Mouse (Mus musculus) myocyte (in vitro differentiated cells): ENCODE measurements at regions not wholly inside any gene's neighbourhood (a gene's known extent, or its start where the extent isn't known, plus 50 kb on each side); places are given as distances from the start of the nearest gene placed in this dataset.

Experiments used
- E2F4 ChIP-seq: IDR thresholded peaks from one replicate; pipeline ENCODE4 v1.6.1; 2011; ENCODE audit warnings: mild to moderate bottlenecking, control low read depth, moderate library complexity; ENCODE audit not compliant: insufficient read depth
- MYOG ChIP-seq, 3 experiments: IDR thresholded peaks; one replicate each; pipeline ENCODE4 v1.6.1; 2011; ENCODE audit warnings: control low read depth in 2 of 3, low read depth in 2 of 3, mild to moderate bottlenecking in 2 of 3; ENCODE audit not compliant: insufficient read length in 2 of 3, control insufficient read depth in 1 of 3, insufficient read depth in 1 of 3
- POLR2A ChIP-seq: IDR thresholded peaks from one replicate; pipeline ENCODE4 v1.6.1; 2011; ENCODE audit warnings: low read depth, mild to moderate bottlenecking, control low read depth, moderate library complexity; ENCODE audit not compliant: insufficient read length
- POLR2AphosphoS2 ChIP-seq: IDR thresholded peaks from one replicate; pipeline ENCODE4 v1.6.1; 2011; ENCODE audit warnings: low read depth, control low read depth; ENCODE audit not compliant: insufficient read length
- REST ChIP-seq: IDR thresholded peaks from one replicate; pipeline ENCODE4 v1.6.1; 2011; ENCODE audit warnings: mild to moderate bottlenecking, control low read depth, moderate library complexity; ENCODE audit not compliant: insufficient read depth, insufficient read length

DNA sequence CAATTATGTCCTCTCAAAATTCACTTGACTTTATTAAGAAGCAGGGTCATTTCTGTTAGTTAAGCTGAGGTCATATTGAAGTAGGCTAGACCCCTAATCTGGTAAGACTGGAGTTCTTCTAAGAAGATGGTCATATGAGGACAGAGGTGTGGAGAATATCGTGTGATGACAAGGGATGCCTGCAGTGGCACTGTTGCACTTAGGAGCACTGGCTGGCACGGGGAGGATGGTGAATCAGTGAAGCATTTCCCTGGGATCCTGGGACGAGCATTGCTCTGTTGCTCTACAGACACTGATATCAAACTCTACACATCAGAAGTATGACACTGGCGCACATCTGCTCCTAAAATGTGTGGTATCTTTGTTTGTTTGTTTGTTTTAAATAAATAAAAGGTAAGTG lies 493.6 kb downstream of the Slc4a3 start:
- no peak for TF ChIP-seq E2F4
- no peak for TF ChIP-seq POLR2AphosphoS2
- TF ChIP-seq POLR2A = no peak
- no peak for TF ChIP-seq MYOG (IDR thresholded peaks at IDR 0.05; ENCODE audit: control insufficient read depth in 1 of 3, insufficient read depth in 1 of 3, insufficient read length in 2 of 3, low read depth in 2 of 3)
- no peak for TF ChIP-seq REST
